Mouse (Mus musculus): ENCODE measurements around the gene Nnat.

The Nnat gene

GRCm38 (mm10) chr2:157605025-157605675, 45.3 kb downstream of the Nnat start:
- peak; percentile 41 to 77 for DNase-seq (ENCODE audit: low spot score in 2 of 2)

GRCm38 (mm10) chr2:157607542-157608236, 47.8 kb downstream of the Nnat start:
- DNase-seq (ENCODE audit: low spot score in 2 of 2): no peak

GRCm38 (mm10) chr2:157611735-157612134, 51.9 kb downstream of the Nnat start:
- DNase-seq (ENCODE audit: low spot score in 2 of 2): no peak

All from frontal cortex, postnatal 10 days (tissue).